Mouse (Mus musculus): ENCODE data around the gene Dlgap4. TPM values are rescaled to one million over a fixed set of nuclear protein-coding genes. Genes with fewer than 3 reads are reported as not detected.
A peak's percentile ranks its signal among the peaks of the same experiment; 100 is the strongest.

Gene Dlgap4
- total and polyA plus RNA-seq, 3 experiments: 15.7 to 113 (median 54.8) TPM

DNA sequence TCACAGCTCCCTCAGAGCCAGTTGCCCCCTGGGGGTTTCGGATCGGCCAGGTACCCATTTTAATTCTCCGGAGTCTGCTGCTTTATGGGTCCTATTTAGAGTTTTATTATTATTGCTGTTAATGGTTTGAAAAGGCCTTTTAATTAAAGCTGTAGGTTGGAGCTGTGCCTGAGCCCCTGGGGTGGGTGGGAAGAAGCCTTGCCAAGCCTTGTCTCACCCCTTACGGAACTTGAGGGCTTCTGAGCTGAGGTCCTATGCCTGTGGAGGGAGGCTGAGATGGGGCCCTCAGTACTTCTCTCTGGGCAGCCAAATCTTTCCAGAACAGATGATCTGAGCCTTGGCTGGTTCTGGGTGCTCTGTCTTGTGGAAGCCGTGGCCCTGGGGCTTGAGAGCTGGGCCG, 31.6 kb downstream of the Dlgap4 start:
- Histone ChIP-seq H3K36me3 (replicated peaks) (no peaks in the 10 kb centered on the region), H3K4me3 (ENCODE audit: low read depth, low read length) (no peak overlapping the region), H3K4me1 (ENCODE audit: insufficient read depth, low read depth, low read length) (no peaks in the 10 kb centered on the region), H3K9me3 (replicated peaks) (no peaks in the 10 kb centered on the region), H3K27me3 (ENCODE audit: insufficient read depth, low read length) (peaks cover 18% of the 10 kb centered on the region)
- DNase-seq (ENCODE audit: low spot score) (no peak), ATAC-seq (ENCODE audit: extremely low read depth, insufficient number of reproducible peaks, low FRiP score, poor library complexity, severe bottlenecking) (no peak)
- no peak for TF ChIP-seq TAL1 (conservative IDR thresholded peaks at IDR 0.05; ENCODE audit: low read depth, low read length)
- TF ChIP-seq GATA2 (IDR thresholded peaks at IDR 0.05; ENCODE audit: borderline replicate concordance, low read depth, low read length): no peak
- TF ChIP-seq POLR2AphosphoS5 (IDR thresholded peaks at IDR 0.05; ENCODE audit: insufficient replicate concordance, low read depth, low read length): no peak
- TF ChIP-seq GATA1 (IDR thresholded peaks at IDR 0.05; ENCODE audit: borderline replicate concordance, low read length): no peak
- no peak for TF ChIP-seq CTCF (IDR thresholded peaks at IDR 0.05; ENCODE audit: low read depth, low read length)

DNA sequence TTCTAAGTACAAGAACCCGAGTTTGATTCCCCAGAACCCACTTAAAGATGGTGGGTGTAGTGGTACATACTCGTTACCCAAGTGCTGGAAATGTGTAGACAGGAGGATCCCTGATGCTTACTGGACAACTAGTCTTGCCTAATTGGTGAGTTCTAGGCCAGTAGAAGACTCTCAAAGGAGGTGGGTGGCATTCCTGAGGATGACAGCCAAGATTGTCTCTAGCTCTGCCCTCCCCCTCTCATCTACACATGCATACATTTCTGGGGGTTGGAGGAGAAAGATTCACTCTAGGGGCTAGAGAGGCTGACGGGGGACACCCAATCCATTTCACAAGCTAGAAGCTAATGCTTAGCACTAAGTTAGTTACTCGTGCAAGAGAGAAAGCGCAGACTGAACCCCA, 33.4 kb downstream of the Dlgap4 start:
- no peaks in the 10 kb centered on the region for H3K4me1 ChIP-seq (ENCODE audit: insufficient read depth, low read depth, low read length)
- H3K4me3 ChIP-seq (ENCODE audit: low read depth, low read length): no peak overlapping the region
- H3K27me3 ChIP-seq (ENCODE audit: insufficient read depth, low read length): peaks cover 11% of the 10 kb centered on the region
- no peaks in the 10 kb centered on the region for H3K36me3 ChIP-seq (replicated peaks)
- DNase-seq (ENCODE audit: low spot score): no peak
- TF ChIP-seq GATA2 (IDR thresholded peaks at IDR 0.05; ENCODE audit: borderline replicate concordance, low read depth, low read length) (no peak), GATA1 (IDR thresholded peaks at IDR 0.05; ENCODE audit: borderline replicate concordance, low read length) (no peak), POLR2AphosphoS5 (IDR thresholded peaks at IDR 0.05; ENCODE audit: insufficient replicate concordance, low read depth, low read length) (no peak), TAL1 (conservative IDR thresholded peaks at IDR 0.05; ENCODE audit: low read depth, low read length) (no peak), CTCF (IDR thresholded peaks at IDR 0.05; ENCODE audit: low read depth, low read length) (no peak)
- no peaks in the 10 kb centered on the region for H3K9me3 ChIP-seq (replicated peaks)
- ATAC-seq (ENCODE audit: extremely low read depth, insufficient number of reproducible peaks, low FRiP score, poor library complexity, severe bottlenecking): no peak

- Histone ChIP-seq H3K9me3 (replicated peaks) (no peaks in the 10 kb centered on the region), H3K4me3 (ENCODE audit: low read depth, low read length) (no peak overlapping the region), H3K36me3 (replicated peaks) (no peaks in the 10 kb centered on the region), H3K27me3 (ENCODE audit: insufficient read depth, low read length) (peaks cover 11% of the 10 kb centered on the region), H3K4me1 (ENCODE audit: insufficient read depth, low read depth, low read length) (no peaks in the 10 kb centered on the region)
- TF ChIP-seq CTCF (IDR thresholded peaks at IDR 0.05; ENCODE audit: low read depth, low read length) (no peak), POLR2AphosphoS5 (IDR thresholded peaks at IDR 0.05; ENCODE audit: insufficient replicate concordance, low read depth, low read length) (no peak), GATA2 (IDR thresholded peaks at IDR 0.05; ENCODE audit: borderline replicate concordance, low read depth, low read length) (no peak), GATA1 (IDR thresholded peaks at IDR 0.05; ENCODE audit: borderline replicate concordance, low read length) (no peak), TAL1 (conservative IDR thresholded peaks at IDR 0.05; ENCODE audit: low read depth, low read length) (no peak)
- ATAC-seq (ENCODE audit: extremely low read depth, insufficient number of reproducible peaks, low FRiP score, poor library complexity, severe bottlenecking) (no peak), DNase-seq (ENCODE audit: low spot score) (no peak)
Observed at GRCm38 (mm10) chr2:156648042-156648441, 34.5 kb downstream of the Dlgap4 start.

DNA sequence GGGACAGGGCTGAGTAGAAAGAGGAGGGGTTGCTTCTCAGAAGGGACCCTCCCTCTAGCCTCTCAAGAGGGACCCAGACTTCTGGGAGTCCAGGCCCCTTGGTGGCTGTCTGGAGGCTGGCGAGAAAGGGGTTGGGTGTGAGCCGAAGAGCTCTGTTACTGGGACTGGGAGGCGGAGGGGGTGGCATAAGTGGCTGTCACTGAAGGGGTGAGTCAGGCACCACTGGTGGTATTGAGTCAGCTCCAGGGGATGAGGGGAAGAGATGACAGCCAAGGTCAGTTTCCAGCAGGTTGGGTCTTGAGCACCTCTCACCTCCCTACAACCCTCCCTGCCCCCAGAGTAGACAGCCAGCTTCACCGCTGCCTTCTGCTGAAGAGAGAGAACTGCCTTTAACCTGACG, 35.9 kb downstream of the Dlgap4 start:
- no peak overlapping the region for H3K4me3 ChIP-seq (ENCODE audit: low read depth, low read length)
- H3K4me1 ChIP-seq (ENCODE audit: insufficient read depth, low read depth, low read length): no peaks in the 10 kb centered on the region
- H3K36me3 ChIP-seq (replicated peaks): no peaks in the 10 kb centered on the region
- H3K27me3 ChIP-seq (ENCODE audit: insufficient read depth, low read length): peaks cover 5% of the 10 kb centered on the region; the same call in 1 of the 2 replicates
- TF ChIP-seq TAL1 (conservative IDR thresholded peaks at IDR 0.05; ENCODE audit: low read depth, low read length) (no peak), CTCF (IDR thresholded peaks at IDR 0.05; ENCODE audit: low read depth, low read length) (no peak), GATA2 (IDR thresholded peaks at IDR 0.05; ENCODE audit: borderline replicate concordance, low read depth, low read length) (no peak), GATA1 (IDR thresholded peaks at IDR 0.05; ENCODE audit: borderline replicate concordance, low read length) (no peak), POLR2AphosphoS5 (IDR thresholded peaks at IDR 0.05; ENCODE audit: insufficient replicate concordance, low read depth, low read length) (no peak)
- no peaks in the 10 kb centered on the region for H3K9me3 ChIP-seq (replicated peaks)
- no peak for ATAC-seq (ENCODE audit: extremely low read depth, insufficient number of reproducible peaks, low FRiP score, poor library complexity, severe bottlenecking)
- DNase-seq (ENCODE audit: low spot score): no peak

DNA sequence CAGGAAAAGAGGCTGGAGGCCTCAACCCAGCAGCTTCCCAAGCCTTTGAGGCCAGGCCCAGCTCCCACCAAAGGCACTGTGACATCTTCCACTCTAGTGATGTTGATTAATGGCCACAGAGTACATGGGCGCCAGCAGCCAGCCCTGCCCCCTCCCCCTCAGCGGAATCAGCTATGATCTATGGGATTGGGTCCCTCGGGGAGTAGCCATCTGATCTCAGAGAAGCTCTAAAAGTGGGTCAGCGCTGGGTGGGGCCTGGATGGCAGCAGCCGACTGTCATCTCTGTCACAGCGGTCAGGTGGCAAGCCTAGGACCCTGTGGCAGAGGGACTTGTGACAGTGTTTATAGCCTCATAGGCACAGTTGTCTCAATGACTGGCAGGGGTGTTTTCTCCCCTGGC, 37.5 kb downstream of the Dlgap4 start:
- H3K4me3 ChIP-seq (ENCODE audit: low read depth, low read length): no peak overlapping the region
- TF ChIP-seq GATA2 (IDR thresholded peaks at IDR 0.05; ENCODE audit: borderline replicate concordance, low read depth, low read length) (no peak), GATA1 (IDR thresholded peaks at IDR 0.05; ENCODE audit: borderline replicate concordance, low read length) (no peak), POLR2AphosphoS5 (IDR thresholded peaks at IDR 0.05; ENCODE audit: insufficient replicate concordance, low read depth, low read length) (no peak), TAL1 (conservative IDR thresholded peaks at IDR 0.05; ENCODE audit: low read depth, low read length) (no peak), CTCF (IDR thresholded peaks at IDR 0.05; ENCODE audit: low read depth, low read length) (no peak)
- ATAC-seq (ENCODE audit: extremely low read depth, insufficient number of reproducible peaks, low FRiP score, poor library complexity, severe bottlenecking): no peak
- H3K27me3 ChIP-seq (ENCODE audit: insufficient read depth, low read length): no peaks in the 10 kb centered on the region
- no peak for DNase-seq (ENCODE audit: low spot score)
- no peaks in the 10 kb centered on the region for H3K36me3 ChIP-seq (replicated peaks)
- no peaks in the 10 kb centered on the region for H3K4me1 ChIP-seq (ENCODE audit: insufficient read depth, low read depth, low read length)
- no peaks in the 10 kb centered on the region for H3K9me3 ChIP-seq (replicated peaks)

DNA sequence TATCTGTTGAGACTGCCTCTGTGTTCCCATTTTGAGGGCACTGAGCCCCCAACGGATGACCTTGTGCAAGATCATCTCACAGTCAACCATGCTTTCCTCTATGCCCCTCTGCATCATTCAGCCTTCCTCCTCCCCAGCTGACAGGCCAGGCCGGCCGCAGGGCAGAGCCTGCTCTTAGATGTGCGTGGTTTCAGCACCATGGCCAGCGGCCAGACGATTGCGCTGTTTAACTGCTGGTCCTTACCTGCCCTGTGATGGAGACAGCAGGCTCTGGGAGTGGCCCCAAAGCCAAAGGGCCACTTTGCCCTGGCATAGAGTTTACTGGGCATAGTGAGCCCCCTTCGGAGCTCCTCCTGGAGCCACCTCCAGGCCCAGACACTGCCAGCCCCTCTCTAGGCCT, 39.3 kb downstream of the Dlgap4 start:
- no peaks in the 10 kb centered on the region for H3K9me3 ChIP-seq (replicated peaks)
- no peak overlapping the region for H3K4me3 ChIP-seq (ENCODE audit: low read depth, low read length)
- no peaks in the 10 kb centered on the region for H3K4me1 ChIP-seq (ENCODE audit: insufficient read depth, low read depth, low read length)
- ATAC-seq (ENCODE audit: extremely low read depth, insufficient number of reproducible peaks, low FRiP score, poor library complexity, severe bottlenecking) (no peak), DNase-seq (ENCODE audit: low spot score) (peak; percentile 54)
- TF ChIP-seq POLR2AphosphoS5 (IDR thresholded peaks at IDR 0.05; ENCODE audit: insufficient replicate concordance, low read depth, low read length) (no peak), TAL1 (conservative IDR thresholded peaks at IDR 0.05; ENCODE audit: low read depth, low read length) (no peak), GATA1 (IDR thresholded peaks at IDR 0.05; ENCODE audit: borderline replicate concordance, low read length) (no peak), GATA2 (IDR thresholded peaks at IDR 0.05; ENCODE audit: borderline replicate concordance, low read depth, low read length) (no peak)
- H3K27me3 ChIP-seq (ENCODE audit: insufficient read depth, low read length): no peaks in the 10 kb centered on the region
- no peaks in the 10 kb centered on the region for H3K36me3 ChIP-seq (replicated peaks)

Data from G1E (cell line).